Mouse (Mus musculus): ENCODE results near the gene Krtap4-2. TPM values are rescaled to one million over a fixed set of nuclear protein-coding genes. Genes with fewer than 3 reads are reported as not detected.
"Not testable (repeated sequence)": the region's sequence is repeated elsewhere in the genome, so short reads cannot be mapped to it uniquely, and the experiment has no call there.

Krtap4-2 gene
- not detected in 2 replicates for polyA plus RNA-seq (2012; ENCODE audit: insufficient read depth, insufficient read length, missing spikeins)

DNA sequence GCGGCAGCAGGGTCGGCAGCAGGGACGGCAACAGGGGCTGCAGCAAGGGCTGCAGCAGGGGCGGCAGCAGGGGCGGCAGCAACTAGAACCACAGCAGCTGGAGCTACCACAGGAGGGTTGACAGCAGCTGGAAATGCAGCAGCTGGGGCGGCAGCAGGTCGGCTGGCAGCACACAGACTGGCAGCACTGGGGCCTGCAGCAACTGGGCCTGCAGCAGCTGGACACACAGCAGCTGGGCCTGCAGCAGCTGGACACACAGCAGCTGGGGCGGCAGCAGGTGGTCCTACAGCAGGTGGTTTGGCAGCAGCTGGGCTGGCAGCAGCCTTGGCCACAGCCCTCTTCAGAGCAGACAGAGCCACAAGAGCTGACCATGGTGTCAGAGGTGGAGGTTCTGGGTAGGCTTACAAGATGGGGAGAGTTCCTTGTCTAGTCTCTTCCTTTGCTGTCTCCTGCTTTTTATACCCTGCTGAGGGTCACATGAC lies at the start of gene Krtap4-2:
Krtap4-2 (minus strand) TSS at position 432 of the 482 bp plus-strand sequence.
- Histone ChIP-seq H3K4me3 (ENCODE audit: insufficient read depth, low read depth, low read length) (no peak within 1 kb of the TSS), H3K4me1 (ENCODE audit: control insufficient read depth, insufficient read depth, insufficient read length, low read length) (no peaks in the 10 kb centered on the region), H3K27ac (replicated peaks; ENCODE audit: low read depth, low read length) (no peak within 1 kb of the TSS)

GRCm38 (mm10) chr11:99683481-99683880 lies 48.6 kb upstream of the Krtap4-2 start:
- H3K27ac ChIP-seq (replicated peaks; ENCODE audit: low read depth, low read length): no peak overlapping the region
- no peak overlapping the region for H3K4me3 ChIP-seq (ENCODE audit: insufficient read depth, low read depth, low read length)
- no peaks in the 10 kb centered on the region for H3K4me1 ChIP-seq (ENCODE audit: control insufficient read depth, insufficient read depth, insufficient read length, low read length)

DNA sequence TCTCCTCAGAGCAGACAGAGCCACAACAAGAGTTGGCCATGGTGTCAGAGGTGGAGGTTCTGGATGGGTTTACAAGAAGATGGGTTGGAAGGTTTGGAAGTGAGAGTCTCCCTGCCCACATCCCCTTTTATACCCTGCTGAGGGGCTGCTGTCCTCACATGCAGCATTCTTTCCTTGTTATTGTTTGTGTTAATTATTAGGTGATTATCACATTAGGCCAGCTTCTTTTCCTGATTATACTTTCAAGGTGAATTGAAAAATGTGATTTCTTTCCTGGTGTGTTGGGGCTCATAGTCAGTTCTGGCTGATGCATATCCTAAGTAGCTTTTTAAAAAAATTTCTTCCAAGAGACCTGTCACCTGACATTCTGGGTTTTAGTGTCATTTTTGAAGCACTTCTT lies 31.0 kb upstream of the Krtap4-2 start, which contains the start of gene Krtap4-6:
Krtap4-6 (minus strand) TSS at position 101 of the 400 bp plus-strand sequence.
- no peak within 1 kb of the TSS for H3K4me3 ChIP-seq (ENCODE audit: insufficient read depth, low read depth, low read length)
- no peak within 1 kb of the TSS for H3K27ac ChIP-seq (replicated peaks; ENCODE audit: low read depth, low read length)
- H3K4me1 ChIP-seq (ENCODE audit: control insufficient read depth, insufficient read depth, insufficient read length, low read length): no peaks in the 10 kb centered on the region

GRCm38 (mm10) chr11:99662802-99663201 lies 27.9 kb upstream of the Krtap4-2 start:
- no peak overlapping the region for H3K4me3 ChIP-seq (ENCODE audit: insufficient read depth, low read depth, low read length)
- H3K4me1 ChIP-seq (ENCODE audit: control insufficient read depth, insufficient read depth, insufficient read length, low read length): no peaks in the 10 kb centered on the region
- no peak overlapping the region for H3K27ac ChIP-seq (replicated peaks; ENCODE audit: low read depth, low read length)

DNA sequence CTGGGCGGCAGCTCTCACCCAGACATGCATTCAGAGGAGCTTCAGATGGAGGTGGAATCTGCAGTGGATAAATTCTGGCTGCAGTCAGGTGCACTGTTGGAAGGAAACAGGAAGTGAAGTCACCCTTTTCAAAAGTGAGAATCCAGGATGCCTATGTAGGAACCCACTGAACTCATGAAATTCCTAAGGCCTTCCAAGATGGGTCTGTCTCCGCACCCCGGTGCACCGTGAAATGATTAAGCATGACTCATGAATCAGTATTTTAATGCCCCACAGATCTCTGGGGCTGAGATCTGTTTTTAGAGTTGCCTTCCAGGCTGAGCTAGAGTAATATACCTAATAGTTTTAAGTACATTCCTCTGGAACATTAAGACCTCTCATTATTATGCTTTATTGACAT lies 24.4 kb upstream of the Krtap4-2 start:
- no peak overlapping the region for H3K27ac ChIP-seq (replicated peaks; ENCODE audit: low read depth, low read length)
- H3K4me1 ChIP-seq (ENCODE audit: control insufficient read depth, insufficient read depth, insufficient read length, low read length): no peaks in the 10 kb centered on the region

GRCm38 (mm10) chr11:99658467-99659010 lies 23.7 kb upstream of the Krtap4-2 start, which contains the start of gene Gm11563:
Gene Gm11563, minus strand, starts transcription at chr11:99658960.
- H3K27ac ChIP-seq (replicated peaks; ENCODE audit: low read depth, low read length); H3K4me1 ChIP-seq (ENCODE audit: control insufficient read depth, insufficient read depth, insufficient read length, low read length); H3K4me3 ChIP-seq (ENCODE audit: insufficient read depth, low read depth, low read length): not testable (repeated sequence)

More for the DNA sequence above, 24.4 kb upstream of the Krtap4-2 start:
- no peak overlapping the region for H3K4me3 ChIP-seq (ENCODE audit: insufficient read depth, low read depth, low read length)

- no peaks in the 10 kb centered on the region for H3K4me1 ChIP-seq (ENCODE audit: control insufficient read depth, insufficient read depth, insufficient read length, low read length)
- no peak overlapping the region for H3K4me3 ChIP-seq (ENCODE audit: insufficient read depth, low read depth, low read length)
- no peak overlapping the region for H3K27ac ChIP-seq (replicated peaks; ENCODE audit: low read depth, low read length)
Measured at GRCm38 (mm10) chr11:99657051-99657450, 22.2 kb upstream of the Krtap4-2 start.

DNA sequence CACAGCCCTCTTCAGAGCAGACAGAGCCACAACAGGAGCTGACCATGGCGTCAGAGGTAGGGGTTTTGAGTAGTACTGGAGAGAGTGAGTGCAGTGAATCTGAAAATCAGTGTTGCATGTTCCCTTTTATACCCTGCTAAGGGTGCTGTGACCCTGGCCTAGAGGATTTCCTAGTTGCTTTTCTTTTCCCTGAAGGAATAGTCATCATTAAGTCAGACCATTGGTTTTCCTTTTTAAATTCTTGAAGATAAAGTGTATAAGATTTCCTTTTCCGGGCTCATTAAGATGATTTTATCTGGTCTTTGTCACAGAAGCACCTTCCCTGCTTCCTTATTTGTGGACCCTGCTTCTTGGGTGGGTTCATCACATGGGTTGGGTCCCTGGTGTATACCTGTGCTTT lies 15.3 kb upstream of the Krtap4-2 start, which contains the start of gene Gm11555:
Gm11555 (minus strand) TSS at position 101 of the 400 bp plus-strand sequence.
- Histone ChIP-seq H3K27ac (replicated peaks; ENCODE audit: low read depth, low read length) (no peak within 1 kb of the TSS), H3K4me3 (ENCODE audit: insufficient read depth, low read depth, low read length) (no peak within 1 kb of the TSS), H3K4me1 (ENCODE audit: control insufficient read depth, insufficient read depth, insufficient read length, low read length) (no peaks in the 10 kb centered on the region)

DNA sequence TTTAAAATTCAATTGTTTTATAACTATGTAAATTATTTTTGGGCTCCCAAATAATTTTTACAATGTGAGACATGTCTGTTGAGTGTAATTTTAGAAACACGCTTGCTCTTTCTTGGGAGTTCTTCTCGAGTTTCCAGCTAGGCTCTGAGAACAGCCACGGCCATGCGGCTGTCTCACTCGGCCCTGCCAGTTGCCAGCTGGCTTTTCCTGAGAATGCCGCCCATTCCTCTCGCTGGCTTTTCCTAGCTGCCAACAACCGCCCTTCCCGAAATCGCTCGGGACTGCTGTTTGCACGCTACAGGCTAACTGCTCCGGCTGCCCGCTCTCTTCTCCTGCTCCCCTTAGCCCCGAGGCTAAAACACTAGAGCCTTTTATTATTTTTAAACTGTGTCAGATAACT lies 11.6 kb upstream of the Krtap4-2 start:
- H3K27ac ChIP-seq (replicated peaks; ENCODE audit: low read depth, low read length): no peak overlapping the region
- H3K4me1 ChIP-seq (ENCODE audit: control insufficient read depth, insufficient read depth, insufficient read length, low read length): no peaks in the 10 kb centered on the region
- no peak overlapping the region for H3K4me3 ChIP-seq (ENCODE audit: insufficient read depth, low read depth, low read length)

GRCm38 (mm10) chr11:99644351-99644750 lies 9.5 kb upstream of the Krtap4-2 start:
- Histone ChIP-seq H3K27ac (replicated peaks; ENCODE audit: low read depth, low read length) (no peak overlapping the region), H3K4me3 (ENCODE audit: insufficient read depth, low read depth, low read length) (no peak overlapping the region), H3K4me1 (ENCODE audit: control insufficient read depth, insufficient read depth, insufficient read length, low read length) (no peaks in the 10 kb centered on the region)

DNA sequence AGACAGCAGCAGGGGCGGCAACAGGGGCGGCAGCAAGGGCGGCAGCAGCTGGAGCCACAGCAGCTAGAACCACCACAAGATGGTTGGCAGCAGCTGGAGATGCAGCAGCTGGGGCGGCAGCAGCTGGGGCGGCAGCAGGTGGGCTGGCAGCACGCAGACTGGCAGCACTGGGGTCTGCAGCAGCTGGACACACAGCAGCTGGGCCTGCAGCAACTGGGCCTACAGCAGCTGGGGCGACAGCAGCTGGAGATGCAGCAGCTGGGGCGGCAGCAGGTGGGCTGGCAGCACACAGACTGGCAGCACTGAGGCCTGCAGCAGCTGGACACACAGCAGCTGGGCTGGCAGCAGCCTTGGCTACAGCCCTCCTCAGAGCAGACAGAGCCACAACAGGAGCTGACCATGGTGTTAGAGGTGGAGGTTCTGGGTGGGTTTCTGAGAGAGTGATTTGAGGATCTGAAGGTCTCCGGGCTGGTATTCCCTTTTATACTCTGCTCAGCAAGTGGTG lies 8.8 kb upstream of the Krtap4-2 start, which contains the start of gene Krtap4-7:
Krtap4-7 (minus strand) TSS at position 455 of the 505 bp plus-strand sequence.
- H3K4me1 ChIP-seq (ENCODE audit: control insufficient read depth, insufficient read depth, insufficient read length, low read length); H3K4me3 ChIP-seq (ENCODE audit: insufficient read depth, low read depth, low read length); H3K27ac ChIP-seq (replicated peaks; ENCODE audit: low read depth, low read length): not testable (repeated sequence)

DNA sequence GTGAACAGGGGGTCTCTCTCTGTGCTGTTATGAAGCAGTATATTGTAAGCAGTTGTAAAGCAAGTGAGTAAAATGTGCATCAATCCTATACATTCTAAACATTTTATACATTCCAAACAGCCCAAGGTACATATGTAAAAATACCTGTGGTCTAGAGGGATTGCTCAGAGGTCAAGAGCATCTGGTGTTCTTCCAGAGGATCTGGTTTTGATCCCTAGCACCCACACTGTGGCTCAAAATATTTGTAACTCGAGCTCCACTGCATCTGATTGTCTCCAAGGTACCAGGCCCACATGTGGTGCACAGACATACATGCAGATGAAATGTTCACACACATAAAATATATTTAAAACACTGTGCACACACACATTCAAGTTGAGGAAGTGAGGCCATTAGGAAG lies 6.0 kb upstream of the Krtap4-2 start:
- Histone ChIP-seq H3K4me1 (ENCODE audit: control insufficient read depth, insufficient read depth, insufficient read length, low read length) (no peaks in the 10 kb centered on the region), H3K4me3 (ENCODE audit: insufficient read depth, low read depth, low read length) (no peak overlapping the region), H3K27ac (replicated peaks; ENCODE audit: low read depth, low read length) (no peak overlapping the region)

- H3K27ac ChIP-seq (replicated peaks; ENCODE audit: low read depth, low read length): no peak overlapping the region
- no peak overlapping the region for H3K4me3 ChIP-seq (ENCODE audit: insufficient read depth, low read depth, low read length)
- no peaks in the 10 kb centered on the region for H3K4me1 ChIP-seq (ENCODE audit: control insufficient read depth, insufficient read depth, insufficient read length, low read length)
Measured at GRCm38 (mm10) chr11:99637086-99637485, 2.2 kb upstream of the Krtap4-2 start.

DNA sequence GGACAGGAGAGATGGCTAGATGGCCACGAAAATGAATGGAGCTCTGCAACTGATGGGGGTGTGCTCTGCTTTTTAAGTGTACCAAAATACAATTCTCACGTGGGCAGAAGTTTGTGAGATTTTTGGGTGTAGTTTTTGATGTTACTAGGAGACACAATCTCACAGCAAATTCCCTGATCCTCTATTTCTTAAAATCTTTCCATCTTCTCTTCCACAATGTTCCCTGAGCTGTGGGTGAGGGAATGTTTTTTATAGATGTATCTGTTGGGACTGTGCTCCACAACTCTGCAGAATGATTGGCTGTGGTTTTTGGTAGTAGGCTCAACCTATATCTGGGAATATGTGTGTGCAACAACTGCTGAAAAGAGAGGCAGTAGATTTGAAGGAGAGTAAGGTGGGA lies 1.6 kb downstream of the Krtap4-2 start:
- Histone ChIP-seq H3K4me3 (ENCODE audit: insufficient read depth, low read depth, low read length) (no peak overlapping the region), H3K27ac (replicated peaks; ENCODE audit: low read depth, low read length) (no peak overlapping the region), H3K4me1 (ENCODE audit: control insufficient read depth, insufficient read depth, insufficient read length, low read length) (no peaks in the 10 kb centered on the region)

DNA sequence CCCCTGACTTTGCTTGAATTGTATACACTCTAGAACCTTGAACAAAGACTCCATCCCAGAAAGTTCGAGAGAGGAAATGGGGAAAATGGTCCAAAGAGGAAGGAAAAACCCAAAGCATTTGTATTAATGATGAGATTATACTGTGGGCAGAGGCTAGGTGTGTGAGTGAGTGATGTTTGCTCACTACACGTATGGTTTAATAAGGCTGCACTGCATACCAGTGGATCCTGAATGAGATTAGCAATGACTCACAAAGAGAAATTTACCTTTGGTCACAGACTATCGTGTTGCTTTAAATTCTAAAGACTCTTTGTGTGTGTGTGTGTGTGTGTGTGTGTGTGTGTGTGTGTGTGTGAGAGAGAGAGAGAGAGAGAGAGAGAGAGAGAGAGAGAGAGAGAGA lies 4.0 kb downstream of the Krtap4-2 start:
- H3K4me3 ChIP-seq (ENCODE audit: insufficient read depth, low read depth, low read length): no peak overlapping the region
- no peaks in the 10 kb centered on the region for H3K4me1 ChIP-seq (ENCODE audit: control insufficient read depth, insufficient read depth, insufficient read length, low read length)

DNA sequence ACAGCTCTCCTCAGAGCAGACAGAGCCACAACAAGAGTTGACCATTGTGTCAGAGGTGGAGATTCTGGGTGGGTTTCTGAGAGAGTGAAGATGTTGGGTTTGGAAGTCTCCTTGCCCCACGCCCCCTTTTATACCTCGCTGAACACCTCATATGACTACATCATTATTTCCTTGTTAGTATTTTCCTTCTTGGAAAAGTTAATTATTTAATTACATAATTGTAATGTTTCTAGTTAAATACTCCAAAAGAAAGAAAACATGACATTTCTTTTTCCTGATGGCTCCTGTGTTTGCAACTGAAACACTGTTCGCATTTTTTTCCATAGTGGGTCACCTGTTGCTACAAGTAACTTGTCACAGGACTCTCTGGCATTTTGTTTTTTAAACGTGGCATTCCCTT lies 6.7 kb downstream of the Krtap4-2 start, which contains the start of gene Krtap4-1:
Krtap4-1 (minus strand) TSS at position 101 of the 400 bp plus-strand sequence.
- H3K4me1 ChIP-seq (ENCODE audit: control insufficient read depth, insufficient read depth, insufficient read length, low read length): no peaks in the 10 kb centered on the region
- no peak within 1 kb of the TSS for H3K27ac ChIP-seq (replicated peaks; ENCODE audit: low read depth, low read length)
- H3K4me3 ChIP-seq (ENCODE audit: insufficient read depth, low read depth, low read length): no peak within 1 kb of the TSS

More for the DNA sequence above, 4.0 kb downstream of the Krtap4-2 start:
- no peak overlapping the region for H3K27ac ChIP-seq (replicated peaks; ENCODE audit: low read depth, low read length)

All from brown adipose tissue, adult 24 weeks (tissue).